Mouse (Mus musculus): ENCODE measurements at regions not wholly inside any gene's neighbourhood (a gene's known extent, or its start where the extent isn't known, plus 50 kb on each side); places are given as distances from the start of the nearest gene placed in this dataset.

GRCm38 (mm10) chr6:31266441-31267040 is 132.0 kb upstream of the Mkln1 start:
- no peak for DNase-seq (ENCODE audit: low read depth, low spot score)

GRCm38 (mm10) chr6:31268057-31268456 is 130.5 kb upstream of the Mkln1 start:
- DNase-seq (ENCODE audit: low read depth, low spot score), result no peak

- DNase-seq (ENCODE audit: low read depth, low spot score), result no peak
Observed at GRCm38 (mm10) chr6:31273816-31274215, 124.7 kb upstream of the Mkln1 start.

GRCm38 (mm10) chr6:31274236-31274635 is 124.3 kb upstream of the Mkln1 start:
- no peak for DNase-seq (ENCODE audit: low read depth, low spot score)

GRCm38 (mm10) chr6:31277792-31278191 is 120.7 kb upstream of the Mkln1 start:
- no peak for DNase-seq (ENCODE audit: low read depth, low spot score)

- DNase-seq (ENCODE audit: low read depth, low spot score), result no peak
Observed at GRCm38 (mm10) chr6:31283973-31284372, 114.6 kb upstream of the Mkln1 start.

GRCm38 (mm10) chr6:31284390-31284789 is 114.1 kb upstream of the Mkln1 start:
- DNase-seq (ENCODE audit: low read depth, low spot score), result no peak

- no peak for DNase-seq (ENCODE audit: low read depth, low spot score)
Observed at GRCm38 (mm10) chr6:31285064-31285463, 113.5 kb upstream of the Mkln1 start.

GRCm38 (mm10) chr6:31285981-31286737 is 112.4 kb upstream of the Mkln1 start:
- DNase-seq (ENCODE audit: low read depth, low spot score), result no peak

GRCm38 (mm10) chr6:31287176-31287575 is 111.4 kb upstream of the Mkln1 start:
- DNase-seq (ENCODE audit: low read depth, low spot score), result no peak

GRCm38 (mm10) chr6:31287686-31288085 is 110.8 kb upstream of the Mkln1 start:
- DNase-seq (ENCODE audit: low read depth, low spot score), result no peak

GRCm38 (mm10) chr6:31288421-31289233 is 109.9 kb upstream of the Mkln1 start:
- no peak for DNase-seq (ENCODE audit: low read depth, low spot score)

GRCm38 (mm10) chr6:31289234-31289486 is 109.4 kb upstream of the Mkln1 start:
- DNase-seq (ENCODE audit: low read depth, low spot score), result no peak

GRCm38 (mm10) chr6:31292081-31292480 is 106.5 kb upstream of the Mkln1 start:
- DNase-seq (ENCODE audit: low read depth, low spot score), result no peak

- no peak for DNase-seq (ENCODE audit: low read depth, low spot score)
Observed at GRCm38 (mm10) chr6:31293008-31293407, 105.5 kb upstream of the Mkln1 start.

- DNase-seq (ENCODE audit: low read depth, low spot score), result no peak
Observed at GRCm38 (mm10) chr6:31299395-31299794, 99.1 kb upstream of the Mkln1 start.

GRCm38 (mm10) chr6:31305736-31306135 is 92.8 kb upstream of the Mkln1 start:
- DNase-seq (ENCODE audit: low read depth, low spot score), result no peak

GRCm38 (mm10) chr6:31307047-31307633 is 91.4 kb upstream of the Mkln1 start:
- no peak for DNase-seq (ENCODE audit: low read depth, low spot score)

GRCm38 (mm10) chr6:31307899-31308298 is 90.6 kb upstream of the Mkln1 start:
- no peak for DNase-seq (ENCODE audit: low read depth, low spot score)

- DNase-seq (ENCODE audit: low read depth, low spot score), result no peak
Observed at GRCm38 (mm10) chr6:31310660-31311059, 87.9 kb upstream of the Mkln1 start.

- no peak for DNase-seq (ENCODE audit: low read depth, low spot score)
Observed at GRCm38 (mm10) chr6:31313869-31314470, 84.6 kb upstream of the Mkln1 start.

GRCm38 (mm10) chr6:31317741-31318225 is 80.8 kb upstream of the Mkln1 start:
- DNase-seq (ENCODE audit: low read depth, low spot score), result no peak

All from brain, embryonic 18.5 days (tissue).